Mouse (Mus musculus) right cerebral cortex, adult 18-20 months (tissue): ENCODE data around the gene Smarcd2.

Experiments
- DNase-seq: peaks from one replicate; pipeline ENCODE4 v3.0.0; 2022; ENCODE audit warnings: mixed read lengths

Smarcd2 gene

DNA sequence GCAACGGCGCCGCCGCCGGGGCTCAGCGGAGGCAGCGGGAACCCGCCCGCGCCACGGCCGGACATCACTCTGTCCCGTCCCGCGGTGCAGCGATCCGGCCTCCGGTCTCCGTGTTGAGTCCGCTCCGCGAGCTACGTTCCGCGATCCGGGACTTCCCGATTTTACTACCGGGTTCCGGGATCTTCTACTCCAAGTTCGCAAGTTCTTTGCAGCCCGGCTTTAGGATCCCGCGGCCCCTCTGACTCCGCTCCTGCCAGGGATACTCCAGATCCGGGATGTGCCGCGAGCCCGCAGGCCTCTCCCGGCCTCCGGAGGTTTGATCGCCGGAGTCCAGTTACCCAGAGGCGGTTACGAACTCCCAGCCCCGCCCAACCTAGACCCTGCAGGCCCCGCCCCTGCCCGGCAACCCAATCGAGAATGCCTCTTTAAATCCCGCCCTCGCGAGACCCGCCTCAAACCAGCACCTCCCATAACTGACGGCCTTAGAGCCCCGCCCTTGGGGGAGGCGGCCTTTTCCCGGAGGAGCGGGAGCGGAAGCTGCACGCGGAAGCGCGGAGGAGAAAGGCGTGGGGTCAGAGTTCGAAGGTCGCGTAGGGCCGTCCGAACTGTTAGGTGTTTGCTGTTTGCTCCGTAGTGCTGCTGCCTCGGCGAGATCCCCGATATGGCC is at the start of gene Smarcd2:
Gene Smarcd2, minus strand, starts transcription at position 329 of the 667 bp plus-strand sequence.
- peak; percentile 100 for DNase-seq

- peak; percentile 20 for DNase-seq
Observed at GRCm38 (mm10) chr11:106318406-106319366, 45.9 kb upstream of the Smarcd2 start.

GRCm38 (mm10) chr11:106317801-106318200 is 45.0 kb upstream of the Smarcd2 start:
- no peak for DNase-seq

DNA sequence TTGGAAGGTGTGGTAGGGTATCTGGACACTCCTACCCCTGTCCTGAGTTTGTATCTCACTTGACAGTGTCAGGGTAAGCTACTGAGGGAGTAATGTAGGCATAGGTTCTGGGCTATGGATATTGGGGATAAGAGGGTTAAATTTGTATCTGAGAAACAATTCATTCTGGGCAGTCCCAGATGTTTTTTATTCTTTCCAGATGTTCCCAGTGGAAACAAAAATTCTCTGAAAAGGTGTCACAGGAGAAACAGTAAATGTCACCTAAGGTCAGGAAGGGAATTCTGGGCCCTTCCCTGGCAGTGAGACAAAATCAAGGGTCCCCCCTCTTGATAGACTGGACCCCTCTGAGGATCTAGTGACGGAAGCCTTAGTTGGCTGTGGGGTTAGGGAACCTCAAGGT is 43.6 kb upstream of the Smarcd2 start:
- no peak for DNase-seq

GRCm38 (mm10) chr11:106314333-106314812 is 41.6 kb upstream of the Smarcd2 start, which contains the start of gene Cd79b:
Cd79b (minus strand) TSS chr11:106314762.
- no peak for DNase-seq

GRCm38 (mm10) chr11:106313533-106313932 is 40.8 kb upstream of the Smarcd2 start:
- no peak for DNase-seq

GRCm38 (mm10) chr11:106310123-106310522 is 37.4 kb upstream of the Smarcd2 start:
- no peak for DNase-seq

GRCm38 (mm10) chr11:106308162-106308561 is 35.4 kb upstream of the Smarcd2 start:
- DNase-seq: no peak

- DNase-seq: no peak
Observed at GRCm38 (mm10) chr11:106307432-106307831, 34.7 kb upstream of the Smarcd2 start.

DNA sequence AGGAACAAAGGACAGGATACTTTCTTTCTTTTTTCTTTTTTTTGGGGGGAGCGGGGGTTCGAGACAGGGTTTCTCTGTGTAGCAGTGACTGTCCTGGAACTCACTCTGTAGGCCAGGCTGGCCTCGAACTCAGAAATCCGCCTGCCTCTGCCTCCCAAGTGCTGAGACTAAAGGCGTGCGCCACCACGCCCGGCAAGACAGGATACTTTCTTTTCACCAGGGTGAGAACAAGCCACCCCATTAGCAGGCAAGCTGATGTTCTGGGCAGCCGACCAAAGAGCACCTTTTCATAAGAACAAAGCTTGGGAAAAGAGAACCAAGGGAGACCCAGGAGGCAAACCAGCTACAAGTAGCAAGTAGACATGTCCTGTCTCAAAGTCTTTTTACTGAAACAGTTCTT is 34.0 kb upstream of the Smarcd2 start:
- DNase-seq: no peak

- DNase-seq: no peak
Observed at GRCm38 (mm10) chr11:106306065-106306385, 33.3 kb upstream of the Smarcd2 start.

- DNase-seq: no peak
Observed at GRCm38 (mm10) chr11:106305348-106306064, 32.7 kb upstream of the Smarcd2 start.

- DNase-seq: peak; percentile 12
Observed at GRCm38 (mm10) chr11:106302634-106303033, 29.9 kb upstream of the Smarcd2 start.

DNA sequence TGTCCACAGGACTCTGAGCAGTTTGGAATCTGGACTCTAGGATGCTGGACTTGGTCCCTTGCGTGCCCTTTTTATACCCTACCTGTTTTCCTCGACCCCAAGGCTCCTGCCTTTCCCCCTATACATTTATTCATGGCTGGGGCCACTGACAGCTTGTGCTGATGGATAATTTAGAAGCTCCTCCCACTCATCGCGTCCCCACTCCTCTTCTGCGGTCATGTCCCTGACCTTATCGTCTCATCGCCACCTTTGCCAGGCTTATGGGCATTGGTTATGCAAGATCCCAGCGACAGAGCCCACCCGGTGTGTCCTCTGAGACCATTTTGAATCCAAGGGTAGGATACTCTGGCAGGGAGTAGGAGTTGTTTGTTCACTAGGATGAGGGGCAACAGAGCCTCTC is 29.0 kb upstream of the Smarcd2 start, which contains the start of gene Gh:
Gene Gh, minus strand, starts transcription at position 101 of the 400 bp plus-strand sequence.
- DNase-seq: no peak

DNA sequence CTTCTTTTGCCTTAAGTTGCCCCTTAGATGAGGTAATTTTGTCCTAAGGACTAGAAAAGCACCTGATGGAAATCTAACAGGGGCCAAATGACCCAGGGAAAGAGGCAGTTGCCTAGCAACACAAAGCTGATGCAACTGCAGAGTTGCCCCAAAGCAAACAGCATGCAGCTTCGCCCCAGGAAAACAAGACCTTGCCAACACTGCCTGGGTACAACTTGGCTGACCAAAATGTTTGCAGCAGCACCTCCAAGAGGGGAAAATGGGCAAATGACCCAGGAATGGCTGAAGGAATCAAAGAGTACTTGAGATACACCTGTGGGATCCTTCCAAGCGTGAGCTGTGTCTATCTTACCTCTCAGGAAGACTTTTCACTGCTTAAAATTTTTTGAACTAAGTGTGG is 19.1 kb upstream of the Smarcd2 start:
- no peak for DNase-seq

- DNase-seq: no peak
Observed at GRCm38 (mm10) chr11:106290376-106290775, 17.6 kb upstream of the Smarcd2 start.

DNA sequence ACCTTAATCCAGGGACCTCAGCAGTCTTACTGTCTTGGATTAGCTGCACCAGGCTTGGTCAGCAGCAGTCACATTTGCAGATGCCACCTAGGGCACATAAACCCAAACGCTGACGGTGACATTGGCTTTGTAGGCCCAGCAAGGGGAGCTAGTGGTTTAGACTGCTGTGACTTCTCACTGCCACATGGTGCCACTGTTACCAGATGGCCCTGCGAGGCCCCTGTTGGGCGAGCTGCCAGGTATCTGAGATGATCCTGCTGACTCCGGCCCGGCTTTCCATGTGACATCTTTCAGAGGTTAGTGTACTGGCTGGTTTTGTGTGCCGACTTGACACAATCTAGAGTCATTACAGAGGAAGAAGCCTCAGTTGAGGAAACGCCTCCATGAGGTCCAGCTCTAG is 16.6 kb upstream of the Smarcd2 start:
- DNase-seq: no peak

DNA sequence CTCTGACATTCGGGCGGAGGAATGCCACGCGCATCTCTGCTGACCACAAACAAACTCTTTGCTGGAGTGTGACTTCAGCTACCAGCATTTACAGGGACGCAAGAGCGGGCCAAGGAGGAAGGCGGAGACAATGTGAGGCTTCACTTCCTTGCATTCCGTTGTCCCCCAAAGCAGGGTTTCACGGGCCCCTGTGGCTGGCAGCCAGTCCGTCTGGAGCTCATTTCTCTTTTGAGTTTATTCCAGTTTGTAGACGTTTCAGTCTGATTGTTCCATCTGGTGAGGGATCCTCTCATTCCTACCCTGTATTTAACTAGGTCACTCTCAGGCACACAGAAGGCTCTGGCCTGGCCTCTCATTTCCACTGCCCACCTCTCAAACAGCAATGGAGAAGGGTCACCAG is 14.2 kb upstream of the Smarcd2 start:
- no peak for DNase-seq

- DNase-seq: no peak
Observed at GRCm38 (mm10) chr11:106286206-106286605, 13.4 kb upstream of the Smarcd2 start.

- DNase-seq: no peak
Observed at GRCm38 (mm10) chr11:106284126-106284525, 11.4 kb upstream of the Smarcd2 start.

GRCm38 (mm10) chr11:106283371-106283770 is 10.6 kb upstream of the Smarcd2 start:
- no peak for DNase-seq

DNA sequence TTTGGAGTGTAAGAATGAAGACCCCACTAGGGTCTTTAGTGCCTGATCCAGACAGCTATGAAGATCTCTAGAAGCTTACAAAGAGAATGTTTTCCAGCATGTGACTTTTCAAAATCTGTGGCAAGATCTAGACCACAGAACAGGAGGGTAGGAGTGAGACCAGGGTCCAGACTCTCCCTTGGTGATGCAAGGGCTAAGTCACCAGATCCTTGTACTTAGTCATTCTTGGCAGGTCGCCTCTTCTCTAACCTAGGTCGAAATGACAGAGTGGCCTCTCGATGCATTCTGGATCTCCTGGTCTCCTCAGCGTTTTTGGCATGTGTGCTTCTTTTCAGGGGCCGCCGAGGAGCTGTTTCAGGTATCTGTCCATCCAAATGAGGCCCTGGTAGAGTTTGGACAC is 9.7 kb upstream of the Smarcd2 start:
- no peak for DNase-seq

DNA sequence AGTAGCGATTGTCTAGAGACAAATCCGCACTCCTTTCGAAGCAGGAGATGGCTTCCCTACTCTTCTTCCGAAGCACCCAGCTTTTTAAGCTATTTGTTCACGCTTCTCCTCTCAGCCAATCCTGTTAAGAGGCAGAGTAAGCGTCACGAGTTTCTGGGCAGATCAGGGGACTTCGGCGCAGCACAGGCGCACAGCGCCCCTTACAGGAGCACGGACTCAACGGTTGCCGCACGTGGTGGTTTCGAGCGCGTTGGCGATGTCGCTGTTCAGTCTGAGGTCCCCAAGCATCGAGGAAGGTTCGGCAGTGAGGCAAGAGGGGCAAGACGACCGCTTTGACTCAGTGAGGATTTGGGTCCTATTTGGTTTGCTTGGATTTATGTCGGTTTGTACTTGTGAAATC is 3.7 kb upstream of the Smarcd2 start, which contains the start of gene Tcam1:
Gene Tcam1, plus strand, starts transcription at position 219 of the 400 bp plus-strand sequence.
- DNase-seq: peak; percentile 92
